Mouse (Mus musculus): ENCODE results near the gene Hs2st1.

Gene Hs2st1

GRCm38 (mm10) chr3:144394454-144394943, 175.5 kb downstream of the Hs2st1 start:
- DNase-seq (ENCODE audit: low spot score in 2 of 2): no peak

GRCm38 (mm10) chr3:144386446-144386845, 183.5 kb downstream of the Hs2st1 start:
- no peak for DNase-seq (ENCODE audit: low spot score in 2 of 2)

GRCm38 (mm10) chr3:144384648-144385047, 185.3 kb downstream of the Hs2st1 start:
- no peak for DNase-seq (ENCODE audit: low spot score in 2 of 2)

GRCm38 (mm10) chr3:144381431-144381980, 188.5 kb downstream of the Hs2st1 start:
- no peak for DNase-seq (ENCODE audit: low spot score in 2 of 2)

GRCm38 (mm10) chr3:144380921-144381320, 189.1 kb downstream of the Hs2st1 start:
- DNase-seq (ENCODE audit: low spot score in 2 of 2): peak; percentile 24 to 65

GRCm38 (mm10) chr3:144379801-144380200, 190.2 kb downstream of the Hs2st1 start:
- DNase-seq (ENCODE audit: low spot score in 2 of 2): no peak
